Comparison of ENCODE assay signal across 1 mouse cellular context in the genomic region with DNA sequence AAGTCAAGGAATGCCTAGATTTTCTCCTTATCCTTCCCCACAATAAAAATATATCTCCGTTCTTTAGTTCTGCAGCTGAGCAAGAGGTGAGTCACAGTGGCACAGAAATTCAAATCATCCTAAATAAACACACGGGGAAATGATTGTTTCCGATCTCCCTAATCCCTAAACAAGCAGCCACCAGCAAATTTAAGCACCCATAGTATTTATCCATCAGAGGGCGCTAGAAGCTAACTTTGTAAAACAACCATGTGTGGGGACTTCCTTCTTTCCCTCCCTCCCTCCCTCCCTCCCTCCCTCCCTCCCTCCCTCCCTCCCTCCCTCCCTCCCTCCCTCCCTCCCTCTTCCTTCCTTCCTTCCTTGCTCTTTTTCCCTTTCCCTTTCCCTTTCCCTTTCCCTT.
TF ChIP-seq lines count a peak whose summit lies in the region.

No protein-coding gene starts in this region.

TF ChIP-seq in MEL, 35 proteins besides CTCF, POLR2A, EP300 and RAD21 (continued from another document):
- TF ChIP-seq MYC (IDR thresholded peaks at IDR 0.05; ENCODE audit: low read depth, low read length) (no peak), GATA1 (IDR thresholded peaks at IDR 0.05; ENCODE audit: low read depth, low read length) (no peak), MAZ (IDR thresholded peaks at IDR 0.05; ENCODE audit: low read depth, low read length) (peak; percentile 30; the same call in 1 of the 2 replicates), UBTF (IDR thresholded peaks at IDR 0.05; ENCODE audit: borderline replicate concordance, insufficient read depth, low read depth, low read length) (no peak), SIN3A (IDR thresholded peaks at IDR 0.05; ENCODE audit: low read length) (no peak), KAT2A (conservative IDR thresholded peaks at IDR 0.05; ENCODE audit: low read depth, low read length) (no peak), MAX (IDR thresholded peaks at IDR 0.05; ENCODE audit: low read length) (no peak), MAFK (IDR thresholded peaks at IDR 0.05; ENCODE audit: borderline replicate concordance, low read depth, low read length) (no peak), E2F4 (IDR thresholded peaks at IDR 0.05; ENCODE audit: borderline replicate concordance, low read depth, low read length) (no peak), ZNF384 (IDR thresholded peaks at IDR 0.05; ENCODE audit: low read depth, low read length) (no peak)
TF ChIP-seq in MEL: peak in this region for 3.
